Mouse (Mus musculus) kidney, adult 2 months (tissue): ENCODE measurements around the gene Ppm1j.

ENCODE experiments used
- CTCF ChIP-seq: fragments of 200-500 bp; conservative IDR thresholded peaks from 2 replicates; pipeline ENCODE4 v1.5.1; 2011; ENCODE audit warnings: low read depth, mild to moderate bottlenecking, control low read depth, low read length, moderate library complexity, mixed read lengths; ENCODE audit not compliant: insufficient read depth, insufficient read length
- POLR2A ChIP-seq: fragments of 200-500 bp; IDR thresholded peaks from one replicate; pipeline ENCODE4 v1.6.1; 2011; ENCODE audit warnings: low read depth, low read length, control low read depth

DNA sequence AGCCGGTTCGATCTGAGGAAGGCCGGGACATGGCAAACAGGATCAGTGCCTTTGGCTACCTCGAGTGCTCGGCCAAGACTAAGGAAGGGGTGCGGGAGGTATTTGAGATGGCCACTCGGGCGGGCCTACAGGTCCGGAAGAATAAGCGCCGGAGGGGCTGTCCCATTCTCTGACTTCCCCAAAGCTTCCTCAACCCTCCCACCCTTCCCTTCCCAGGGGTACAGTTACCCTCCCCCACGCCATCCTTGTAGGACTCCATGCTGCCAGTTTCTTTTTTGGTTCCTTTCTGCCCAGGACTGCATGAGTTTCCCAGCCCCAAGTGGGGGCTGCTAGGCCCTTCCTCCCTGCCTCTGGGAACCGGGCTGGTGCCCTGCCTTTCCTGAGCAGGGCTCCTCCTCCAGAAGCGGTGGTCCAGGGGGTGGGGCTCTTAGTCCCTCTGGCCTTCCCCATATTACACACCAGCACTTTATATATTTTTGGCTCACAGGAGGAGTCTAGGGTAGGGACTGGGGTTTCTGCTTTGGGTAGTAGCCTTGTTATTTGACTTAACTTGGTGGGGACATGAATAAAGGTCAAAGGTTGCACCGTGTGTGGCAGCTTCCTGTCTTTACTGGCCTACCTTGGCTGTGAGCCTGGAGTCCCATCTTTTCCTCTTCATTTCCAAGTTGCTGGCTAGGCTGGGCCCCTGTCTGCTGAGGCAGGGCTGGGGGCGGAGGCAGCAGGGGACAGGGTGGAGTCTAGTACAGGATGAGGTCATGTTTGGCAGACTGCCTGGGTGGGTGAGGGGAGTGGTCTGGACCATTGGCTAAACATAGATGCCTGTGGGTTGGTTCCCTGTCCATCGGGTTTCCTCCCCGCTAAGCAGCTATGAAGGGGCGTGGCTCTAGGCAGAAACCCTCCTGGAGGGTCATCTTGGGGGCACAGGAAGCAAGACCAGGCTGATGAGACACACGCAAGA, 13.3 kb downstream of the Ppm1j start:
- TF ChIP-seq POLR2A (no peak), CTCF (no peak)
